16 mouse cellular contexts compared by ENCODE assay signal in genomic region chr7:118954968-118955367, GRCm38 (mm10).
"Had no signal": no experiment of that assay in that cellular context is flagged by ENCODE, and none has a peak within 500 bp of the region (broad histone marks: within the 10 kb centered on the region; RNA-seq: fewer than 3 reads in every experiment).

No protein-coding gene starts in this region.

- H3K4me1 ChIP-seq: neural tube, embryonic 15.5 days had no signal

- H3K27ac ChIP-seq: neural tube, embryonic 13.5 days; neural tube, embryonic 15.5 days; stomach, embryonic 15.5 days; stomach, postnatal 0 days had no signal

- DNase-seq: retina, postnatal 1 day; right cerebral cortex, adult 18-20 months; right cerebral cortex, postnatal 14 days; right cerebral cortex, postnatal 25 days; right cerebral cortex, postnatal 4 days; spleen, adult 18-20 months; thymus, adult 18-20 months; thymus, adult 2 months; thymus, postnatal 14 days; thymus, postnatal 25 days; thymus, postnatal 36 days; thymus, postnatal 4 days had no signal

- H3K4me3 ChIP-seq: neural tube, embryonic 13.5 days; neural tube, embryonic 15.5 days; stomach, embryonic 15.5 days had no signal

- H3K36me3 ChIP-seq: neural tube, embryonic 13.5 days; neural tube, embryonic 15.5 days; stomach, embryonic 15.5 days had no signal

- H3K9me3 ChIP-seq: neural tube, embryonic 13.5 days; neural tube, embryonic 15.5 days; stomach, embryonic 15.5 days had no signal

- H3K9ac ChIP-seq: neural tube, embryonic 13.5 days; neural tube, embryonic 15.5 days; stomach, embryonic 15.5 days had no signal

- H3K27me3 ChIP-seq: neural tube, embryonic 13.5 days; neural tube, embryonic 15.5 days; stomach, embryonic 15.5 days had no signal

- H3K4me2 ChIP-seq: neural tube, embryonic 13.5 days; neural tube, embryonic 15.5 days; stomach, embryonic 15.5 days had no signal
